Mouse (Mus musculus) neural tube, embryonic 14.5 days (tissue): Measurements from ENCODE around the gene Tarbp1. TPM values are rescaled to one million over a fixed set of nuclear protein-coding genes. Genes with fewer than 3 reads are reported as not detected.

Experiments used
- polyA plus RNA-seq: library from polyadenylated mRNA; unstranded; fragments of >200 nt; fragmentation: Nextera tagmentation; extraction: Ambion mirVana; gene quantifications from 2 replicates; pipeline ENCODE4 v1.2.1, GENCODE M21; 2014

The Tarbp1 gene
- polyA plus RNA-seq, 1 experiment from 2014 or later = 2.7 TPM

Other genes starting within 250 kb of the Tarbp1 start
- 3.5 and 4.3 TPM in 2 replicates for gene Slc35f3, start 176.5 kb downstream of the Tarbp1 start, polyA plus RNA-seq
- gene Coa6, start 52.5 kb downstream of the Tarbp1 start, polyA plus RNA-seq = 51.0 and 53.2 TPM in 2 replicates
- gene Irf2bp2, start 118.9 kb upstream of the Tarbp1 start, polyA plus RNA-seq = 8.5 and 8.8 TPM in 2 replicates